Mouse (Mus musculus) heart, adult 2 months (tissue): ENCODE measurements around the gene Gm20388.

Source experiments
- CTCF ChIP-seq: fragments of 200-600 bp; IDR thresholded peaks from 2 replicates; pipeline ENCODE4 v1.8.1; 2022; ENCODE audit warnings: antibody characterized with exemption, mild to moderate bottlenecking, moderate library complexity
- EP300 ChIP-seq: fragments of 200-500 bp; IDR thresholded peaks from 2 replicates; pipeline ENCODE4 v1.6.1; 2011; ENCODE audit warnings: low read depth, low read length, control low read depth; ENCODE audit not compliant: insufficient read depth
- POLR2A ChIP-seq: fragments of 200-500 bp; IDR thresholded peaks from 2 replicates; pipeline ENCODE4 v1.6.1; 2011; ENCODE audit warnings: mild to moderate bottlenecking, low read depth, low read length, control low read depth; ENCODE audit not compliant: insufficient read depth

DNA sequence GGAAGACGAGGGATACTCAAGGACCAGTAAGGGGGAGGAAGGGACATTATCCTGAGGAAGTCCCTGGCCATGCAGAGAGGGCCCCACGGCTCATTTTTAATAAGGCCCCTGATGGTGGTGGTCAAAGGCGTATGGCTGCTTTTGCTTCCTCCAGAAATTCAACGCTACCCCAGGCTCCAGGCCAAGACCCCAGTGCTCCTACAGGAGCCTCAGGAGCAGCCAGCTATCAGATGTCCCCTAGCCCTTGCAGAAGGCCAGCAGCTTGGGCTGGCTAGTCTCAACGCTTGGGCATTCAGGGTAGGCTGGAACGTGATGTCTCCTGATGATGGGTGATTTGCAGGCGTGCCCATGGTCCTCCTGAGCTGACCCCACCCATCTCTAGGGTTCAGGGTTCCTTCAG lies 521.8 kb downstream of the Gm20388 start:
- TF ChIP-seq CTCF: no peak
- no peak for TF ChIP-seq EP300
- TF ChIP-seq POLR2A: no peak
